Mouse (Mus musculus) leukemia stem cell, adult 10-12 weeks (primary cell): ENCODE results near the gene Nqo2. TPM values are rescaled to one million over a fixed set of nuclear protein-coding genes. Genes with fewer than 3 reads are reported as not detected.

ENCODE experiments used
- polyA plus RNA-seq: library from polyadenylated mRNA; stranded (reverse); fragments of >175 nt; gene quantifications from 2 replicates; pipeline ENCODE4 v1.2.3, GENCODE M21; 2012; ENCODE audit warnings: low replicate concordance

The Nqo2 gene
- 0.66 and 0.92 TPM in 2 replicates for polyA plus RNA-seq

GRCm38 (mm10) chr13:33964206-33965046 lies at the start of gene Nqo2:
TSS of gene Nqo2 (plus strand) at chr13:33964687.

GRCm38 (mm10) chr13:34002058-34003006 lies 37.8 kb downstream of the Nqo2 start, which contains the start of the genes Ripk1 and Serpinb6a:
TSS of gene Ripk1 (plus strand) at chr13:34002363.
TSS of gene Serpinb6a (minus strand) at chr13:34002794.

GRCm38 (mm10) chr13:34037172-34038055 lies 72.9 kb downstream of the Nqo2 start, which contains the start of gene Bphl:
TSS of gene Bphl (plus strand) at chr13:34037597.

Other genes starting within 250 kb of the Nqo2 start
- gene Serpinb6e, start 121.3 kb upstream of the Nqo2 start, polyA plus RNA-seq: not detected in 2 replicates
- not detected in 2 replicates for gene Serpinb6c, start 59.0 kb upstream of the Nqo2 start, polyA plus RNA-seq
- gene Ripk1, start 37.7 kb downstream of the Nqo2 start, polyA plus RNA-seq: 9.0 and 9.6 TPM in 2 replicates
- gene Serpinb6a, start 38.1 kb downstream of the Nqo2 start, polyA plus RNA-seq: 4.1 and 6.3 TPM in 2 replicates
- 6.6 and 8.3 TPM in 2 replicates for gene Bphl, start 72.9 kb downstream of the Nqo2 start, polyA plus RNA-seq
- gene Tubb2a, start 113.3 kb downstream of the Nqo2 start, polyA plus RNA-seq: 6.7 and 56.4 TPM in 2 replicates
- gene Tubb2b, start 165.8 kb downstream of the Nqo2 start, polyA plus RNA-seq: 1.1 and 2.6 TPM in 2 replicates
- 33.0 and 74.8 TPM in 2 replicates for gene Psmg4, start 198.3 kb downstream of the Nqo2 start, polyA plus RNA-seq